Mouse (Mus musculus) liver, embryonic 12.5 days (tissue): ENCODE results near the gene Sec14l1. TPM values are rescaled to one million over a fixed set of nuclear protein-coding genes. Genes with fewer than 3 reads are reported as not detected.
A peak's percentile ranks its signal among the peaks of the same experiment; 100 is the strongest.

ENCODE experiments used
- ATAC-seq: fragments of 200-750 bp; cut with Nextera tagmentation; 2 replicates; pipeline ENCODE4 v1.8.0; 2017; ENCODE audit warnings: moderate number of reproducible peaks, mild to moderate bottlenecking, moderate library complexity
- H3K27ac ChIP-seq: fragments of 300-500 bp; sonication (generic); 2 replicates; pipeline ENCODE4 v1.5.1; 2016; ENCODE audit warnings: mild to moderate bottlenecking
- H3K27me3 ChIP-seq: fragments of 300-500 bp; sonication (generic); replicated peaks from 2 replicates; pipeline ENCODE4 v1.6.1; 2016; ENCODE audit warnings: mild to moderate bottlenecking, moderate library complexity
- H3K36me3 ChIP-seq: fragments of 300-500 bp; sonication (generic); 2 replicates; pipeline ENCODE4 v1.6.1; 2016; ENCODE audit warnings: mild to moderate bottlenecking, moderate library complexity
- H3K4me1 ChIP-seq: fragments of 300-500 bp; sonication (generic); 2 replicates; pipeline ENCODE4 v1.6.1; 2016
- H3K4me2 ChIP-seq: fragments of 300-500 bp; sonication (generic); 2 replicates; pipeline ENCODE4 v1.6.1; 2016; ENCODE audit warnings: mild to moderate bottlenecking, moderate library complexity
- H3K4me3 ChIP-seq: fragments of 300-500 bp; sonication (generic); 2 replicates; pipeline ENCODE4 v1.5.1; 2016; ENCODE audit warnings: mild to moderate bottlenecking, moderate library complexity
- H3K9ac ChIP-seq: fragments of 300-500 bp; sonication (generic); 2 replicates; pipeline ENCODE4 v1.6.1; 2016; ENCODE audit warnings: mild to moderate bottlenecking, moderate library complexity
- H3K9me3 ChIP-seq: fragments of 300-500 bp; sonication (generic); replicated peaks from 2 replicates; pipeline ENCODE4 v1.6.1; 2016; ENCODE audit warnings: mild to moderate bottlenecking, moderate library complexity
- WGBS: fragments of 180-500 bp; shearing (Covaris S2); methylation state at CpG from one replicate; pipeline ENCODE4 v1.1.7; 2016; ENCODE audit not compliant: insufficient replicate concordance; 5-methylcytosine and 5-hydroxymethylcytosine counted together
- polyA plus RNA-seq: library from polyadenylated mRNA; unstranded; fragments of >200 nt; fragmentation: Nextera tagmentation; extraction: Ambion mirVana; gene quantifications from 2 replicates; pipeline ENCODE4 v1.2.1, GENCODE M21; 2016

The Sec14l1 gene
- polyA plus RNA-seq, 1 experiment from 2014 or later: 26.9 TPM

DNA sequence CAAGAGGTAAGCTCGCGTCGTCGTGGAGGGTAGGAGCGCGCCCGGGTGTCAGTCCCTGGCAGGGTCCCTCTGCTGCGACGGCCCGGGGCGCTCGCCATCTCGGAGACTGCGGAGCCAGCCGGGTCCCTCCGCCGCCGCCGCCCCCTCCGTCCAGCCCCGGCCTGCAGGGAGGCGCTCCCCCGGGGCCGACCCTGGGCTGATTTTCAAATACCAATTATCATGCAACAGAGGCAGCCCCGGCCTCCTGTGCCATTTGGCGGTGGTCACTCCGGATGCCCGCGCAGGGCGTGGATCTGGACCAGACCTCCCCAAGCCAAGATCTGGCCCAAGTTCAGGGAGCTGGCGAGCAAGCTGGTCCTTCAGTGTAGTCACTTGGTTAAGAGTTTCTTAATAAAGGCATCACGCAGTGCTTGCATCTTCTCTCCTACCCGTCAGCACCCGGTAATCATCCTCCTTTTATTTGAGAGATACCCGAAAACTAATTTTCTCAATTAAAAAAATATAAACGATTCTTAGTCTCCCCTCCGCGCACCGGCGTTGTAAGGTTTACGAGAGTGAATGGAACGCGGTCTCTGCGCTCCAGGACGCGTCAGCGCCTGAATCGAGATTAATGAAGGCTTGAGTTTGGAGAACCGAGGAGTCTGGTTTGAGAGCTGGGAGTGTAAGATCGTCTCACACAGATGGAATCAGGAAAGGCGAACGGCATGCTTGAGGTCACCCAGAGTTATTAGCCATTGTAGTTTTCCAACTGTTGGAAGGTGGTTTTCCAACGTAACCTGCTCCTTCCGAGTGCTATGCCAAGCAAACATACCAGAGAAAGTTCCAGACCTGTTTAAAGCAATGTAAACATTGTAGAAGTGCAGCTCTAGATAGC is 615 bp downstream of the Sec14l1 start:
- peak overlapping the region; percentile 100 for H3K27ac ChIP-seq
- H3K4me1 ChIP-seq: peaks cover 78% of the 10 kb centered on the region
- H3K4me2 ChIP-seq: peak overlapping the region; percentile 89
- WGBS: 2% methylated on average over 54 of the region's 54 CpGs
- ATAC-seq: peak; percentile 19
- H3K4me3 ChIP-seq: peak overlapping the region; percentile 92
- H3K9me3 ChIP-seq: no peaks in the 10 kb centered on the region; the same call in 1 of the 2 replicates
- no peaks in the 10 kb centered on the region for H3K27me3 ChIP-seq
- H3K36me3 ChIP-seq: peaks cover 32% of the 10 kb centered on the region
- peak overlapping the region; percentile 96 for H3K9ac ChIP-seq

DNA sequence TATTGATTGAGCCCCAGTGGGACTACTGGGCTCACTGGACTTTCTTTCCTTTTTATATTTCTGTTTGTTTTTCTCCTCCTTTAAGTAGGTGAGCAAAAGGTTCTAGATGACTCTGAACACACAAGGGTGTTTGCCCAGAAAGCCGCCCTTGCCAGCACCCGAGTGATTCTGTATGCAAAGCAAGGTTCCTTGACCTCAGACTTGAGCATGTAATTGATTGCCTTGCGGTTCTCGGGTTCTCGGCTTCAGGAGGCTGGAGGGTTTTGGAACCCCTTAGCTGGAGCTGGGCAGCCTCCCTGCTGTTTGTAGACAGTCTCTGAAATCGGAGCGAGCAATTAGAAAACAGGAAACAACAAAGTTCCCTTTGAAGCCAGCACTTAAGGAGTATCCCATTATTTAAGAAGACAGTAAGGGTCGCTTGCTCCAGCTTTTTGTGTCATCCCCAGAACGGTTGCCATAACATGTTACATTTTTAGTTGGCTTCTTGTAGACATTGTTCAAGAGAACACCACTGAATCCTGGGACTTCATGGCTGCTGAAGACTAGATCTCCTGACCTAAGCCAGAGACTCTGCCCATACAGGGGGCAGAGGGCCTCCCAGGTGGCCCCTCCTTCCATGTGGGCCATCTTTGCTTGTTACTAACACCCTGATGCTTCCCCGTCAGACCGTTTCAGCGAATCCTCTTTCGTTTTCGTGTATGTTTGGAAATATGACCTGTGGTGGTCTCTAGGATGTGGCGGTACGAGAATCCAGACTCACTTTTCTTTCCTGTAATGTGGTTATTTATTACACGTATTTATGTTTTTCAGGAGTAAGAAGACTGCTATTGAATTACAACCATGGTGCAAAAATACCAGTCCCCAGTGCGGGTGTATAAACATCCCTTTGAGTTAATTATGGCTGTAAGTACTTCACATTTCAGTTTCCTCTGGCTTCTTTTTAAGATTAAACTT is 1.7 kb downstream of the Sec14l1 start:
- 70% methylated on average over 18 of the region's 18 CpGs for WGBS
- Histone ChIP-seq H3K36me3 (peaks cover 34% of the 10 kb centered on the region), H3K4me1 (peaks cover 83% of the 10 kb centered on the region), H3K4me2 (peak overlapping the region; percentile 89), H3K27me3 (no peaks in the 10 kb centered on the region), H3K27ac (peak overlapping the region; percentile 100), H3K9me3 (no peaks in the 10 kb centered on the region; the same call in 1 of the 2 replicates), H3K4me3 (peak overlapping the region; percentile 92), H3K9ac (peak overlapping the region; percentile 96)
- ATAC-seq: no peak

DNA sequence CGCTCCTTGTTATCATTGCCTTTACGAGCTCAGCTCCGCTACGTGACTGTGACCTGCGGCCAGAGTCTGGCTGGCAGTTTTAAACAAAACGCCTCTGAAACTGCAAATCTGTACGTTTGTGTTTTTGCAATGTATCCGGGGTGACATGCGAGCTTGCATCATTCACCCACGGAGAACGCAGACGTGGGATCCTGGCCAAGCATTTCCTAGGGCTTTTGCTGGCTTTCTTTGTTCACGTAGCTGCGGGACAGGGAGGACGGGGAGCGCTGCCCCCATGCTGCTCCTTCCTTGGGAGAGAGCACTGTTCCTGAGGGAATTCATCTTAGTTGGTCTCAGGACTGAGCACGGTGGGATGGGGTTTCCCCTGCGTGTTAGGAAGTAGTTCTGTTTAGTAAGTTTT is 2.4 kb downstream of the Sec14l1 start:
- WGBS: 76% methylated on average over 18 of the region's 18 CpGs
- H3K9me3 ChIP-seq: no peaks in the 10 kb centered on the region; the same call in 1 of the 2 replicates
- H3K27ac ChIP-seq: 0 out of 2 replicates have a peak overlapping the region, but pooled peaks have one; percentile 15
- ATAC-seq: no peak
- no peak overlapping the region for H3K9ac ChIP-seq
- H3K4me2 ChIP-seq: peak overlapping the region; percentile 89; the same call in 1 of the 2 replicates
- H3K4me1 ChIP-seq: peaks cover 80% of the 10 kb centered on the region
- H3K27me3 ChIP-seq: no peaks in the 10 kb centered on the region
- peaks cover 39% of the 10 kb centered on the region for H3K36me3 ChIP-seq
- 0 out of 2 replicates have a peak overlapping the region, but pooled peaks have one; percentile 92 for H3K4me3 ChIP-seq

DNA sequence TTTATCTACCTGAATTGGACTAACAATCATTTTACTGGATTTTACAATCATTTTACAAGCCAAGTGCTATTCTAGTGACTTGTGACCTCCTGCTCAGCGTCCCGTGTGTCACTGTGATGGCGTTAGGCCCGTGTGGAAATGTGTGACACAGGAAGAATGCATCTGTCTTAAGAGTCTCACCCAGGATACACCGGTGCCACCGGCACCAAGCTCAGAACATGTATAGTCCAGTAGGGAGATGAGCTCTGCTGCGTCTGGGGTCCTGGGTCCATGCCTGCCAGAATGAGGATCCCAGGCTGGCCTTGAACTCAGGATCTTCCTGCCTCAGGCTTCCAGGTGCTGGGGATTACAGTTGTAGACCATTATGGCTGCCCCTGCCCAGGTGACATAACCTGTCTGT is 2.8 kb downstream of the Sec14l1 start:
- no peak overlapping the region for H3K4me3 ChIP-seq
- ATAC-seq: no peak
- H3K4me1 ChIP-seq: peaks cover 76% of the 10 kb centered on the region
- no peak overlapping the region for H3K9ac ChIP-seq
- 89% methylated on average over 7 of the region's 7 CpGs for WGBS
- peaks cover 41% of the 10 kb centered on the region for H3K36me3 ChIP-seq
- H3K27ac ChIP-seq: no peak overlapping the region
- no peaks in the 10 kb centered on the region; the same call in 1 of the 2 replicates for H3K9me3 ChIP-seq
- no peaks in the 10 kb centered on the region for H3K27me3 ChIP-seq
- H3K4me2 ChIP-seq: no peak overlapping the region

DNA sequence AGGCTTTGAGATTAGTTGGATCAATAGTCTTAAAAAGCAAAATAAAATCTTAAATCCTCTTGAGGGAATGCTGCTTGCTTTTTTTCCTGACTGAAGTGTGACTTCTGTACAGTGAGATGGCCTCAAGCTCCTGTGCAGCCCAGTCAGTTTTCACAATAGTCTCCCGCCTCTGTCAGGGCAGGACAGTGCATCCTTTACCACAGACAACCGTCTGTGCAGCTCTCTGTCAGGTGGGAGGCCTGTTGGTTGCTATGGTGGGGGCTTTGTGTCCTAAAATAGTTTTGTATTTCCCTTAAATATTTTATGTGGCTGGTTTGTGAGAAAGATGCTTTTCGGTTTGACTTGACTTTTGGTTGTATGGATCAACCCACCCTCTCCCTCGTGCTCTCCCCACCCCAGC is 3.3 kb downstream of the Sec14l1 start:
- H3K36me3 ChIP-seq: peaks cover 43% of the 10 kb centered on the region
- H3K9ac ChIP-seq: no peak overlapping the region
- H3K27ac ChIP-seq: 0 out of 2 replicates have a peak overlapping the region, but pooled peaks have one; percentile 8
- H3K4me2 ChIP-seq: no peak overlapping the region
- H3K9me3 ChIP-seq: no peaks in the 10 kb centered on the region; the same call in 1 of the 2 replicates
- H3K4me3 ChIP-seq: no peak overlapping the region
- WGBS: 72% methylated on average over 4 of the region's 4 CpGs
- H3K27me3 ChIP-seq: no peaks in the 10 kb centered on the region
- no peak for ATAC-seq
- peaks cover 71% of the 10 kb centered on the region for H3K4me1 ChIP-seq

DNA sequence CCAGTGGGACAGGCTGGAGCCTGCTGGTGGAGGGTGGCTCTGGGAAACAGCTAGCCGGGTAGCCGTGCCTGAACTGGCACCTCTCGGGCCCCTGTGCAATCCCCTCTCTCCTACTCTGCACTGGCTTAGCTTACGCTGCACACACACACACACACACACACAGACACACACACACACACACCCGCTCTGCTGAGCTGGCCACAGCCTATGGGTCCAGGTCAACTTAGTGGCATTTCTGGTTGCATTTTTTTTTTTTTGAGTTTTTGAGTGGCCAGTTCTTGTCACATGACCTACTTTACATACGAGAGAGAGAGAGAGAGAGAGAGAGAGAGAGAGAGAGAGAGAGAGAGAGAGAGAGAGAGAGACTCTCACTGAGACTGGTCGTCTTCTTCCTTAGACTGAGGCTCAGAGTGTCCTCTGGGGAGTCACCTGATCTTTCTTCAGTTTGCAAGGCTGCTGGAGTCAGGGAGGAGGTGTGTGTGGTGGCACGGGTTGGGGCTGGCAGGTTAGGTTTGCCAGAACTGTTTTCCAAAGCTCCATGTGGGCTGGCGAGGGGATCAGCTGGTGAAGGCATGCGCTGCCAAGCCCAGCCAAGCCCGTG is 3.9 kb downstream of the Sec14l1 start:
- no peak overlapping the region for H3K27ac ChIP-seq
- H3K36me3 ChIP-seq: peaks cover 41% of the 10 kb centered on the region
- WGBS: 76% methylated on average over 10 of the region's 11 CpGs
- no peak for ATAC-seq
- H3K9ac ChIP-seq: no peak overlapping the region
- H3K4me2 ChIP-seq: no peak overlapping the region; the same call in 1 of the 2 replicates
- H3K4me1 ChIP-seq: peaks cover 66% of the 10 kb centered on the region
- no peak overlapping the region for H3K4me3 ChIP-seq
- no peaks in the 10 kb centered on the region for H3K27me3 ChIP-seq
- no peaks in the 10 kb centered on the region for H3K9me3 ChIP-seq

DNA sequence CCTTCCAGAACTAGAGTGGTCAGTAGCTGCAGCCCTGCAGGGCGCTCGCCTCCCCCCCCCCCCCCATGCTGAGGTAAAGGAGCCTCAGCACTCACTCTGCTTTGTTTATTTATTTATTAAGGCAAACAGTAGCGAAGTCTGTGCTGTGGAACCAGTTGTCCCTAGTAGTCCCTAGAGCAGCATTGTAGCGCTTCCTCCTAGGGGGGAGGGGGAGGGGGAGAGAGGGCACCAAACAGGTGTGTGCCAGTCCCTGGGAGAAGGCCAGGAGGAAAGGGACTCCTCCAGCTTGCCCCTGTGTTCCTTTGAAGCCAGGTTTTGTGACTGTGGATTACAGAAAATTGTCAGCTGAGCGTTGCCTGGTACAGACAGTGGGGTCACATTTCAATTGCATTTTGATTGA is 4.8 kb downstream of the Sec14l1 start:
- H3K4me3 ChIP-seq: no peak overlapping the region
- peaks cover 64% of the 10 kb centered on the region for H3K4me1 ChIP-seq
- H3K9me3 ChIP-seq: no peaks in the 10 kb centered on the region
- H3K27ac ChIP-seq: no peak overlapping the region
- no peaks in the 10 kb centered on the region for H3K27me3 ChIP-seq
- ATAC-seq: no peak
- H3K36me3 ChIP-seq: peaks cover 41% of the 10 kb centered on the region
- no peak overlapping the region for H3K9ac ChIP-seq
- no peak overlapping the region for H3K4me2 ChIP-seq
- 61% methylated on average over 5 of the region's 5 CpGs for WGBS

DNA sequence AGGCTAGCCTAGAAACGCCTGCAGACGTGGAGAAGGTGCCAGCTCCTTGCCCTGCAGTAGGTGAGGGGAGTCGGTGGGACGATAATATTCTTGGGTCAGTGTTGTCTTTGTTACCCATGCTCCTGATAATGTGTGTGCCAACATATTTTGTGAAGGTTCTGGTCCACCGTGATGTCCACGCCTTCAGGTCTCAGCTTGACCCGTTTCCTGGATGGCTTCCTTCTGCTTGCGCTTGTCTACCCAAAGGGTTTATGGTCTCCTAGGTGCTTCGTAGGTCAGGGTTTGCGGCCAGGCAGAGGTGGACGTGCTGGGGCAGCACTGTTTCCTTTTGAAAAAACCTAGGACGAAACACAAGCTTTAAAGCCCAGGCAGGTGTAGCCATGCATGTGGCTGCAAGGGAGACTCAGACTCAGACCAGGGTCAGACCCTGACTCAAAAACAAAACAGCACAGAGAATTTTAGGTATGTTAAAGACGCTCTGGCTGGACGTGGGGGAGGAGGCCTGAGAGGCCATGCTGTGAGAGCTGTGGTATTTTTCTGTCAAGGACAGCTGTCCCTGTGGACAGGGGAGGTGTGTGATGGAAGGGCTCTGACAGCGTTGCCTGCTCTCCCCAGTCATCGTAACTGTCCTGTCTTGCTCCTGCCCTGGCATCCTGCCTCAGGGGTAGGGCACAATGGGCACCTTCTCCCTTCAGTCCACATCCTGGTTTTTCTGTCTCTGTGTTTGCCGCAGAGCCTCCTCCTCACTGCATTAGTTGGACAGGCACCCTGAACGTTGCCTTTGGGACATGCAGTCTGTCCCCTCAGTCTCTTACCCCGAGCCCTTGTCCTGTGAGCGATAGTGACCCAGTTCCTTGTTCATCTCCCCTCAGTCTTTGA is 5.6 kb downstream of the Sec14l1 start:
- H3K4me2 ChIP-seq: no peak overlapping the region
- no peaks in the 10 kb centered on the region for H3K9me3 ChIP-seq
- H3K27me3 ChIP-seq: no peaks in the 10 kb centered on the region
- ATAC-seq: no peak
- peaks cover 43% of the 10 kb centered on the region for H3K36me3 ChIP-seq
- WGBS: 70% methylated on average over 20 of the region's 20 CpGs
- peak overlapping the region; percentile 15; the same call in 1 of the 2 replicates for H3K9ac ChIP-seq
- no peak overlapping the region for H3K4me3 ChIP-seq
- H3K27ac ChIP-seq: no peak overlapping the region
- peaks cover 64% of the 10 kb centered on the region for H3K4me1 ChIP-seq

DNA sequence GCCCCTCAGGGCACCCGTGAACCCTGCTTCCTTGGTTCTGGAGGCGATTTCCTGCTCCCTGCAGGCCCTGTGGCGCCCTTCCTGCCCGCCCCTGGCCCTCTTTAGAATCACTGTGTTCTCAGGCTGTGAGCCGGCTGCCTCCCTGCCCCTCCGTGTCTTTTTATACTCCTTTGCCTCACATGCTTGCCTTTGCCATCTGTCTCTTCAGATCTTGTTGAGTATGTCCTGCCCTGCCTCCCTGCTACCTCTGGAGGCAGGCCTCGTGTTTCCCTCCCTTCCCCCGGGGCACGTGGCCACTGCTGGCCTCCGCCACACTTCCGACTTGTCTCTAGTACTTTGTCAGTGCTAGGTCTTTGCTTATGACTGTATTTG is 6.2 kb downstream of the Sec14l1 start:
- no peaks in the 10 kb centered on the region for H3K9me3 ChIP-seq
- H3K36me3 ChIP-seq: peaks cover 44% of the 10 kb centered on the region
- no peak overlapping the region for H3K4me2 ChIP-seq
- WGBS: 56% methylated on average over 11 of the region's 11 CpGs
- no peak overlapping the region for H3K27ac ChIP-seq
- H3K9ac ChIP-seq: peak overlapping the region; percentile 15; the same call in 1 of the 2 replicates
- H3K4me1 ChIP-seq: peaks cover 59% of the 10 kb centered on the region
- no peak overlapping the region for H3K4me3 ChIP-seq
- H3K27me3 ChIP-seq: no peaks in the 10 kb centered on the region
- no peak for ATAC-seq

DNA sequence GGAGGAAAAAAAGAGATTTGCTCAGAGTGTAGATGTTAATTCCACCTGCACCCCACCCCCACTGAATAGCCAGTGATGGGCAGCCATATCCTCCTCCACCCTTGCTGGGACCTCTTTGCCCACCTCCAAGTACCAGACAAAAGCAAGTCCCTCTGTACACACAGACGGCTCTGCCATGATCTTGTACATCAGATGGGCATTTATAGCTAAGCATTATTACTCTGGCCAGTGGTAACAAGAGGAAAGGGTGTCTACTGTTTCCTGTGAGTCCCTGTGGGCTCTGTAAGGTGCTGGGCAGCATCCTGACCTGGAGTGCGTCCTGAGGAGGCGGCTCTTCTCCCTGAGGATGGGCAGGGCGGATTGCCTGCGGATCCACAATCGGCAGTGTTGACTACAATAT is 7.0 kb downstream of the Sec14l1 start:
- peaks cover 41% of the 10 kb centered on the region for H3K36me3 ChIP-seq
- H3K9me3 ChIP-seq: no peaks in the 10 kb centered on the region
- no peak overlapping the region for H3K9ac ChIP-seq
- no peak overlapping the region for H3K4me3 ChIP-seq
- 91% methylated on average over 6 of the region's 6 CpGs for WGBS
- H3K4me1 ChIP-seq: peaks cover 51% of the 10 kb centered on the region
- no peak overlapping the region for H3K27ac ChIP-seq
- H3K27me3 ChIP-seq: no peaks in the 10 kb centered on the region
- no peak for ATAC-seq
- no peak overlapping the region for H3K4me2 ChIP-seq
